Mouse (Mus musculus) Muller cell, postnatal 12 days (primary cell): Measurements from ENCODE around the gene Cdkal1.

Source experiments
- DNase-seq: peaks from one replicate; pipeline ENCODE4 v3.0.0-alpha.2; 2015; ENCODE audit errors: inconsistent ontology term

Gene Cdkal1

DNA sequence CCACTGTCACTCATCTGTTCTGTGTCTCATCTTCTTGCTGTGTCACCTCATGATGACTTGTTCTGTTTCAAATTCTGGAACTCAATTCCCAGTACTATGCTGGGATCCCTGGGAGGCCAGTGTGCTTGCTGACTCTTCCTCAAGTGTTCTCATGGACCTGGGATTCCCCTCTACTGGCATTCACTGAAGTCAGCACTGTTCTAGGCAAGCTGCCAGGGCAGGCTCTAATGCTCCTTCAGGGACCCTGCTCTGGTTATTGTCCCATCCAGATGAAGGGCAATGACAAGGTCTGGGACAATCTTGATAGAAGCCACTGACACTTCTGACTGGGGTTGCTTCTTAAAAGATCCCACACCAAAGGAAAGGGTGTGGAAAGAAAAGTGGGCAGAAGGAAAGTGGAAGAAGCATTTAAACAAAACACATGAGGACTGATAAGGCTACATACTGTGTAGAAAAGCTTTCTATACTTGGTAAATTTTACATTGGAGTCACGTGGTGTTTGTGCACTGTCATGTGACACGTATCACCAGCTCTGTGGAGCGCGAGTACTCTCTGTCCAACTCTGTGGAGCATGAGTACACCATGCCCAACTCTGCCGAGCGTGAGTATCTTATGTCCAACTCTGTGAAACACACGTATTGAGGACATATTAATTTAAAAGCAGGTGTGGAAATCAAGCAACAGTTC, 227.9 kb downstream of the Cdkal1 start:
- DNase-seq, result peak; percentile 20

DNA sequence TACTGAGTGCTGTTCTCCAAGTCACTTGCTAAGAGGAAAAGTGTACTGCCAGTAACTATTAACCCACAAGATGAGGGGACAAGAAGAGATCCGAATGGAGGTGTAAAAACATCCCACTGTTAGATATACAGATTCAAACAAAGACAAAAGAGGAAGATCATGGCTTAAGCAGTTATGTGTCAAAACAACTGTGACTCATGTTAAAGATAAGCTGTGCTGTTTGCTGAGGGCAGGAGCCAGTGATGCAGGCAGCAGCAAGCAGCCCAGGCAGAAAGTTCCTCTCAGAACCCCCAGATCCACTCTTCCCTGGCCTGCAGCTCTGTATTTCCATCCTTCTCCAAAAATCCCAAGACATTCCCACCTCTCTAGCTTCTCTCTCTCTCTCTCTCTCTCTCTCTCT, 230.5 kb downstream of the Cdkal1 start:
- no peak for DNase-seq

DNA sequence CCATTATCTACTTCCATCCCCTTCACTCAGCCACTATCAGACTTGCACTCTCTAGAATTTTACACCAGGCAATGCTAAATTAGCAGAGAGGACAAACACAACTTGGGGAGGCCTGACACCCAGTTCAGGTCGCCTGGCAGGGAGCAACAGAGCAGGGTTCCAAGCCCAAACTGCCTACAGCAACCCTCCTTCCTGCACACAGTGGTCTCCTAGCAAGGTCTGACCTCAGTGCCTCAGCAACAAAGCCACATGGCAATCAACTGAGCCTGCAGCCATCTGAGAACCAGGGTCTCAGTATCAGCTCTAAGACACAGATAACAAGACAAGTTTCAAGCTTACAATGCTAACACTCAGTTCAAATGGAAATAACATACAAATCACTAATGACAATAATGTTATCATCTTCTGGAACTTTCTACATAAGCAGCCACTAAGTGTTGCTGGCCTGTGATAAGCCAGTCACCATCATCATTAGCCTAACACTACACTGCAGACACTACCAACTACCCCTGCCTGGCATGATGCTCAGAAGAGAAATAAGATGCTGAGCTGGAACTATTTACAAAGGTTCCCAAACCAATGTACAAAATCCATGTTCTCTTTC, 231.7 kb downstream of the Cdkal1 start:
- DNase-seq, result no peak

DNA sequence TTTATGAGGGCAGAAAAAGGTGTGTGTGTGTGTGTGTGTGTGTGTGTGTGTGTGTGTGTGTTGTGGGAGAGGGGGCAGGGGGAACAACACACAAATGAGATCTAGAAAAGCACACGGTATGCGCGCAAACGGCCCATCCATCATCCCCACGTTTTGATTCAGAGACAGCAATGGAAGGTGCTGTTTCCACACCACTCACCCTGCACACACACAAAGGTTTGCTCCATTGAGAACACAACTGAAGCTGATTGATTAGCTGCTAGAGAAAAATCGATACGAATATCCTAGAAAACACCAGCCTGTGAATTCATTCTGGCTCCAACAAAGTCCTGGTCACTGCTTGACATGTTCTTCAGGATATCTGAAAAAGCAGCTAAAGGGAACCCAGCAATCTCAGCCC, 233.6 kb downstream of the Cdkal1 start:
- DNase-seq, result no peak

DNA sequence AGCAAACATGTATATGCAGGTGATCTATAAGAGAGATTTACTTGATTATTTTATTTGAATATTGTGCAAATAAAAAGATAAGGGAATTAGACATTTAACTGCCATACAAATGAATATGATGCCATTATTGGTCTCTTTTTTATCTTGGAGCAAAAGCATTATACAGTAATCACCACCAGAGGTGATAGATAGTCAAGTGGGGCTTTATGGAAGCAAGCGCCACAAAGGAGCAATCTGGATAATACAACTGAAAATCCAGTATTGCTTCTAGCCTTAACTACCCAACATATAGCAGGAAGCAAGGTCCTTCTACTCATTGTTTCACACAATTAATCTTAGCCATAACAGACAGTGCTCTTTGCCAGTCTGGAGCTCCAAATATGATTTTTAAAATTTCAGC, 234.1 kb downstream of the Cdkal1 start:
- DNase-seq, result no peak

DNA sequence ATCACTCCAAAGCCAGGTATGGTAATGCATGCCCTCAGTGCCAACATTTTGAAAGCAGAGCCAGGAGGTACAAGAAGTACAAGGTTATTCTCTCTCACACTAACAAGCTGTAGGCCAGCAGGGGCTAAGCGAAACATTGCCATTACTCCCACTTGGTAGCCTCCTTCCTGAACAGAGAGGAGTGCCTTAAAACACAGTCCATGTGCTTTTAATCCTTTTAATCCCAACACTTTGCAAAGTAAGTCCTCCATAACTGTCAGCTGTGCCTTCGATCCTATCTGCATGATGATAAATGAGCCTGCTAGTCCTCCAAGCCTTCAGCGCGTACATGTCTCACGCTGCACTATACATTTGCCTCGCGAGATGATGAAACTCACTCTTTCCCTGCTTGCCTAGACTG, 234.6 kb downstream of the Cdkal1 start:
- no peak for DNase-seq

DNA sequence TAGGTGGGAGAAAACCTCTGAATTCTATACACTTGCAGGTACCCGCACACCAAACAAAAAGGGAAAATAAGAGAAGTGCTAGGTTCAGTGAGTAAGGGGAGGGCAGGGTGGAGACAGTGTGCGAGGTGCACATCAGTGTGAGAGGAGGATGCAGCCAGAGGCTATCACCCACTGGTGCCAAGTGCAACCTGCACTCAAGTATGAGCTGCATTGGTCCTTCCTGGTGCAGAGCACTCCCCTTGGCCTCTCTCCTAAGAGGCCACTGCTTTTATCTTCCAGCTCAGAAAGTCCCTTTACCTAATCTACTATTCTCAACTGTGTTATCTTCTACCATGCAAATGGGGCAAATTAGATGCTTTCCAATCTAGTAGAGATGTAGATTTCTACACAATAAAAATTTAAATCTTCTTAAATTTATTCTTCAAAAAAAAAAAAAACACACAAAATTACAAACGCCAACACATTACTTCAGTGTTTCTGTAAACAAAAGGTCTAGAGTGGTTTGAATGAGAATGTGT, 238.8 kb downstream of the Cdkal1 start:
- no peak for DNase-seq

DNA sequence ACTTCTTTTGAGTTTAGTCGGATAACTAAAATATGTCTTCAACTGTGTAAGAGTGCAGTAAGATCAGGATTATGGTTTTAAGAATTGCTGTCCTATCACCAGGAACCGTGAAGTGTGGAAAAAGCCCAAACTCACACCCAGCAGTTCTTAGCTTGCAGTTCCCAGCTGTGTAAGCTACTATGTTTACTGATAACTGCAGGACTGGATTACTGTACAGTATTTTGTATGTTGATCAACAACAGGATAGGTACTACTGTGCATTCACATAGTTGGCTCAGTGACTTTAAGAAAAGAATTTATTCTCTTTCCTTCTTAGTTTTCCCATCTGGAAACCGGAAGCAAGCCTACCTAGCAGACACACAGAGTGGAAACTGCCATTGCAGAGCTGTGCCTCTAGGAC, 239.5 kb downstream of the Cdkal1 start:
- DNase-seq, result no peak

DNA sequence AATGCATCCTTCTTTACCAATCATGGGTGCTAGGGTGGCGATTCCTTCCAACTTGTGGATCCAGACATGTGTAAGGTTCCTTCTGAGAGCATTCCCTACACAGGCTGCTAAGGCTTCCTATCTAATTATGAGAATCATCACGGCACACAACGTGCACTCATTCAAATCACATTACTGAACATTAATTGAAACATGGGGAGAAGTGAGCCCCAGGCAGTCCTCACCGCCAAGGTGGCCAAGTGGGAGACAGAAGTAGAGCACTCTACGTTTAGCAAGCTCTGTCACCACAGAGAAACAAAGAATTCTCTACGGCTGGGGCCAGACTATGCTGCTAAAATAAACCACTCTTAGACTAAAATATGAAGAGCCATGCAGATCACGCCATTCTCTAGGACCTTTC, 240.4 kb downstream of the Cdkal1 start:
- no peak for DNase-seq

DNA sequence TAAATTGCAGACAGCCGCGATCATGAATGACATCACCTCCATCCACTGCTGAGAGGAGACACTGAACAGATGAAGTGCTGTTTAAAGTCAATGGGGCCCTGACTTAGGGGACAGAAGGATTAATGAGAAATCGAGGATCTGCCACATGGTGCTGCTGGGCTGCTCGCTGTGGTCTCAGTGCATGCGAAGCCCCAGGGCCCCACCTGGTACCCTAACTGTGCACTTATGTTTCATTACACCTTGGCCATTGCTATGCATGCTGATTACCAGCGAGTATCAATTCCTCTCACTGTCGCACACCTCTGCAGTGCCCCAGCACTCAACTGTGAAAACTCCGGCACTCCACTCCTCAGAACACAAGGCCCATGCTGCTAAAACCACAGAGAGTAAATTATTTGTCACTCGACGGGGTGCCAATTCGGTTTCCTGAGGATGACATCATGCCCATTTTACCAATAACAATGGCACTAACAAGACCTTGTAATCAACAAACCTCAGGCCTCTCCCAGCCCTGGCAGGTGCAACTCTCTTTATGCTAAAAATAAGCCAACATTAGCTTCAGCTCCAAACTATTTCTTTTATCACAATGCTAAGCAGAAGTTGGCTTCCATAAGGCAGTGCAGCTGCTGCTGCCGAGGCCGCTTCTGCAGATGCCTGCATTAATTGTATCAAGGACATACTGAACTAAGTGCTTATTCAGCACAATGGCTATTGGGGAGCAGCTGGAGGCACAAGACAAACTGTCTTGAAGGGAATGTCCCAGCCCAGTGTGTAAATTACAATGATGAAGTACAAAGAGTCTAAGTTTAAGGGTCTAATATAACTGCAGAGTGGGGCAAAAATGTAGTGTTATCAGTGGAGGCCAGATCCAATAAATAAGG, 245.2 kb downstream of the Cdkal1 start:
- DNase-seq, result peak; percentile 78

DNA sequence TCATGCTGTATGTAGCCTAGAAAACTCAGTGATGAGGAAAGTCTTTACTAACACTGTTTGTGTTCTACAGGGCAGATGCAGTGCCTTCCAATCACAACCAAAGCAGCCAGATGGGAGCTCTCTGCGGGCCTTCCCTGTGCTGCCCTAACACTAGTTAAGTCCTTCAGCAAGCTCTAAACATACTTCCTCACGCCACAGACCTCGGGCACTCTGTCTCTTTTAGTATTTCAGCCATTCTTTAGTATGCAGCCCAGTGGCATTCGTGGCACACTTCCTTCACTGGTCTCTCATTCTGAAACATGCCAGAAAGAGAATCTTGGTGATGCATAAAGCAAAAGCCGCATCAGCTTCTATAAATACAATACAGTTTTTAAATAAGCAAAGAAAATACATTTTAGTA, 246.0 kb downstream of the Cdkal1 start:
- no peak for DNase-seq

DNA sequence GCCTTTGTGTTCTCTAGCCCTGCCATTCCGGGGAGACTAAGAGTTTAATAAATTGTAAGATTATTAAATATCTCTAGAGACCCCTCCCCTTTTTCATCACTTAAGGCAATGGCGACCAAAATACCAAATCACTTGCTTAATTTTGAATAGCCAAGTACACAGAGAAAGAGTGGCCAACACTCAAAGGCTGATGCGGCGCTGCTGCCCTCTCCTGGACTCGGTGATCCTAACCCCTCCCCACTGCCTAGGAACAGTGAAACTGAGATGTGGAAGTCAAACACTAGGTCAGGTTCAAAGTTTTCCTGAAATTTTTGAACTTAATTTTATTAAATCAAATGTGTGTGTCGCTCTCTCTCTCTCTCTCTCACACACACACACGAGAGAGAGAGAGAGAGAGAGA, 251.2 kb downstream of the Cdkal1 start:
- peak; percentile 71 for DNase-seq

DNA sequence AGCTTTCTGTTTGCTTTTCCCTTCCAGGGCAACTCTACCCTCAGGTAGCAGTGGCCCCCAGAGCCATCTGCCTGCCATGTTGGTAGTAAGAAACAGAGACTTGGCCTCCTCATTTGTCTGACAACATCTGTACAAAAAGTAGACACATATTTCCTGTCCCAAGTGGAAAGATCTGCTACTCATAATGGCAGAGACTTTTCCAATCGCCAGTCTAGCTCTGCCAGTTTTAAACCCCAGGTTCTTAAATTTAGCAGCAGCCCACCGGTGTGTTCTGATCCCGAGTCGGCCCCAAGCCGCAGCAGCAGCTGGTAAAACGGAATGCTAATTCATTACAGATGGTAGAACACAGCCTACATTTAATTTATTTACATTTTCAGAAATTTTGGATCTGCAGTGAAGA, 251.9 kb downstream of the Cdkal1 start:
- DNase-seq, result no peak

DNA sequence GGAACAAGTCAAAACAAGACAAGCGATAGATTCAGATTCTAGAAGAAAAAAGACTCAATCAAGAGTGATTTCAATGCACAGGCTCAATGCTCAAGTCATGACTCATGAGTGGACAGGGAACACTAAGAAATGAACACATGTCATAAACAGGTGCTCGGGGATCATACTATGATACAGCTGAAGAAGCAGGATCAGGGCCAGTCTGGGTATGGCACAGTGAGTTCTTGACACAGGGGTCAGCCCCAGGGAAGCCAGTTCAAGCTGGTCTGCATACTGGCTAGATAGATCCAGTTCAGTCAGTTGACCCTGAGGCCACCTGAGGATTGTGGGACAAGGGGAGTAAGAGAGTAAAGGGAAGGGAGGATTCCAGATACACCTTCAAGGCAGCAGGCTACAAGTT, 254.4 kb downstream of the Cdkal1 start:
- DNase-seq, result no peak

DNA sequence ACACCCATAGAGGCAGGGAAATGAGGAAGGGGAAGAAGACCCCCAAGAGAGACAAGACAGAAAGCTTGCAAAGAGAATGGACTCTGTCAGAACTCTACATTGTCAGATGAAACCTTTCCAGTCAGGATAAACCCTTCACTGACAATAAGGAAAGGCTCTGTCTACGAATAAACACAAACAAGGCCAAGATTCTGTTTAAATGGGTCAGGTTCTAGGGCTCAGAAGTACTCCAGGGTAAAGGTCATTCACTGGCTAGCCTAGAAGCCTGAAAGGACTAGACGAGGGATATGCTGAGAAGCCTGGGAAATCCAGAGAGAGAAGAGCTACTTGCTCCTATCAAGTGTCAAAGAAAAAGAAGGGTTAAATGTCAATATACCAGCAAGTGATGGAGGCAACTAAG, 255.8 kb downstream of the Cdkal1 start:
- no peak for DNase-seq

DNA sequence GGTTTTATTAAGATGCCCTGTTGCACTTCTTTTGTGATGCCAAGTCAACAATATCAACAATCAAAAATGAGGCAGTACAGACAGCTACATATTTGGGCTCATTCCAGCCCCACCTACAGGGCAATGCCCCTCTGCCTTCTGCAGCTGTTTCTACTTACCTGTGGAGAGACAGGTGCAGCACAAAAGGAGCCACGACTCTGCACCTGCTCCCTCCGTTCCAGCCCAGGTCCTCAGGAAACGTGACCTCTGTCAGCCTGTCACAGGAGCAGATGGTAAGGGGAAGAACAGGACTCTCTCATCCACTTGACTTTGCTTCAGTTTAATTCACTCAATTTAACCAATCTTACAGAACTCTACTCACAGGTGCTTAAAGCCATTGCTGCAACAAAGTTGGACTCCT, 258.7 kb downstream of the Cdkal1 start:
- DNase-seq, result no peak

DNA sequence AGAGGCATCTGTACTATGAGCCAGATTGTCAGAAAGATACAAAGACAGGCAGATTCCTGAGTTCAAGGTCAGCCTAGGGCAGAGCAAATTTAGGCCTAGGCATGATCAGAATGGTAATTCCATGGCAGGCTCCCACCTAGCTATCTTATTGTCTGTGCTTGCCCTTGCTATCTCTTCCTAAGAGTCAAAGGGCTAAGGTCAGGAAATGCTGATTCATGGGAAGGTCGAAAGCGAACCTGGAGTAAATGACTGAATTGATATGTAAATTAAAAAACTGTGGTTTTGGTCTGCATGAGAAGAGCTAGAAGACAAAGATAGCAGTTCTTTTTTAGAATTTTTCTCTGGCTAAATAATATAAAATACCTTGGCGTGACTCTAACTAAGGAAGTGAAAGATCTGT, 262.4 kb downstream of the Cdkal1 start:
- DNase-seq, result no peak

DNA sequence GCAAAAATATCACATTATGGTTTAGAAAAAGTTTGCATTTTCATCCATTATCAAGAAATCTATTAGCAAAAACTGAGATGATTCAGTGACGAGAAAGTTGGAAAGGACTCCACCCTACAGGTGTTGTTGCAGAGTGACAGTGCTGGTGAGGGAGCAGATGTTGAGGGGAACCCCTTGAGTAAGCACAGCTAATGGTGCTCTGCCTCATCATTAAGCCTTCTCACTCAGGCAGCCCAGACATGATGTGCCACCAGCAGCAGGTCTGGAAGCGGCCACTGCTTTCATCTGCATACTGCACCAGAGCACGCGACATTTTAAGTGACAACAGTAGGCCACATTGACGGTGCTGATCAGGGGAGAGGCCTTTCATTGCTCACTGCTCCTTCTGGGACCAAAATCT, 264.8 kb downstream of the Cdkal1 start:
- DNase-seq, result no peak

DNA sequence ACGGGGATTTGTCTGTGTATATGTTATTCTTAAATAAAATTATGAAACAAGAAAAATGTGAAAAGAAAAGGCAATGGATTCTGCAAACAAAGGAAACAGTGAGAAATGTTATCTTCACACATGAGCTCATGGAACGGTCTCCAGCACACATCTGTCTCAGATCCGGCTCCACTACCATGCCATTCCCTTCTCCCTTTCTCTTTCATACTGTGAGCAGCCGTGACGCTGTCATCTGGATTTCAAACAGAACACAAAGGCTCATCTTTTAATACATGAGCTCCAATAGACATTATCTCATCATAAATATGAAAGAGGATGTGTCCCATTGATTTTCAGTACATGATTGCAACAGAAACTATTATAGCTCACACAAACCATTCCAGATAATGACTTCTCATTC, 265.3 kb downstream of the Cdkal1 start:
- DNase-seq, result no peak

DNA sequence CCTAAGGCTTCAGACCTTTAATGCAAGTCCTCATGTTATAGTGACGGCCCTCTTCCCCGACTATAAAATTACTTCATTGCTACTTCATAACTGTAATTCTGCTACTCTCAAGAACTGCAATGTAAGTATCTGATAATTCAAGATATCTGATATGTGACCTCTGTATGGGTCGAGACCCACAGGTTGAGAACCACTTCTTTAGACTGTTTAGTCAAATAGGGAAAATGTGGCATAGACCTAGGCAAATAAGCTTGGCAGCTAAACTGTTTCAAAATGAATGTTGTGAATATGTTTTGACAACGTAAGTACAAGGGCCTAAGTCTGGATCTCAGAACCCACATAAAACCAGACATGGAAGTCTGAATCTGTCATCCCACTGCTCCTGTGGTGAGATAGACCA, 266.8 kb downstream of the Cdkal1 start:
- DNase-seq, result no peak

DNA sequence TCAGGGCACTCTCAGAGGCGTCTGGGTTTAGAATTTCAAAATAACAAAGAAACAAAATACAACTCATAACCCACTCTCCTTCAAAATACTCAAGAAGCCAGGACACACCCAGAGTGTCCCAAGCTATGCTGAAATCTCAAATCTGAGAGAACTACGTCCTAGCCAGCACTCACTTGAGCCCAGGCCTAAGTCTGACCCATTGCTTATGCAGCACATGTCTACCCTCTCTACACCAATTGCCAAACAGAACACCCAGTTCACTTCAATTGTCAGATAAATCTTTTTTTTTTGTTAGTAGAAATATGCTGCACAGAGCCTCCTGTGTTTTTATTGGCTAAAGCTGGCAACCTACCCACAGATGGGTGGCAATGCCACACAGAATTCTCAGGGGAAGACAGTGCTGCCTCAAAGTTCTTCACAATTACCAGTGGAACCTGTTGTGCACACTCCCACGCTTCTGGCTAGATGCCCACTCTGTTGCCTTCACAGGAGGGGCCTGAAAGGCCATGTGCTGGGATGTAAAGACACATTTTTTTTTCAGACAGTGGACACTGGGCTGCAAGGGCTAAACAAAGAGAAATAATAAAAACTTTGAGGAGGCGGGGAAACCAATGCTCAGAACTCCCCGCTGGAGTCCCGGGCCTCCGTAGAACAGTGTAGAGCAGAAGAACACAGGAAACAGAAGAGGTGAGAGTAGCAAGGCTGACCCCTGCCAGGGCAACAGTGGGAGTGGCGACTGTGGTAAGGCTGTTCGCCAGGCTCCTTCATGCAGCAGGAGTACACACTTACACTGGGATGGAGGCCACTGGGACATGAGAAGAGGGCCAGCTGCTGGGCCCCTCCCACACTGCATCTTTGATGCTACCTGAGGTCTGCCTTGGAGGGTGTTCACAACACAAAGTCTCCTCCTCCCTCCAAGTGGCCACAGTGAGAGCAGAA, 273.4 kb downstream of the Cdkal1 start:
- no peak for DNase-seq

DNA sequence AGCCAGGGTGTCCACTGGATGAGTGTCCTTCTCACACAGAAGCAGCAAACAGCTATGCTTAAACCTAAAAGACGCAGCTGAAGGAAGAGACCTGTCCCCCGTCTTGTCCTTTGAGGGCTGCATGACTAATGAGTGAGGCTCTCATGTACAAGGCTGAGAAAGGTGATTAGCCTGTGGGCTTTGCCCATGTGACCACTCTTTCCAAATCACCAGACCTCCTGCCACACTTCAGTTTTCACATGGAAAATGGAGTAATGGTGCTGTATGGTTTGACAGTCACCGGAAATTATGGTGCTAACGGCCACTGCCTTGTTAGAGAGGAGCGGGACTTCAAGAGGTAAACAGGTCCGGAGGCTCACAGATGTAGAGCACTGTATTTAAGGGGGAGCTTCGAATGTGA, 274.7 kb downstream of the Cdkal1 start:
- DNase-seq, result no peak
